Comparison of ENCODE assay signal across 8 mouse cellular contexts in the genomic region with DNA sequence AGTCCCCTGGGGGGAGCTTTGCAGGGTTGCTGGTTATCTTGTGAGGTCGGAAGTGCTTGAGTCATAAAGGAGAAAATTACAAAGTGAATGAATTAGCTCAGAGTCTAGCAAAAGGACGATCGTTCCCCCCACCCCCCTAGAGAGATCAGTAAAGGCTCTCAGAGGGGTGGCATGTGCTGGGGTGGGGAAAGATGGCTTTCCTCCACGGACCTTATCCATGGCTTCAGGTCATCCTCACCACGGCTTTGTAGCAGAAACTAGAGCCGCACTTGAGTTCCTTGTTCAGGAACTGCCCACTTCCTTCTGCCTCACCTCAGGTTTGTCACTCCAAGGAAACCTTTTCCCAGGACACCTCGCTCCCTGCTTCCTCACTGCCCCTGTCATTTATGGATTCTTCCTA. TPM values are rescaled to one million over a fixed set of nuclear protein-coding genes. Genes with fewer than 3 reads are reported as not detected.
A peak's percentile ranks its signal among the peaks of the same experiment; 100 is the strongest.
DNase-seq lines count a peak whose midpoint lies in the region; ATAC-seq lines count a peak whose summit lies in the region.

TSS of gene Spcs2 (minus strand) at position 101 of the 400 bp plus-strand sequence.

- H3K27ac ChIP-seq in forebrain, embryonic 16.5 days (ENCODE audit: low read length) = no peak within 1 kb of the TSS
- no peak within 1 kb of the TSS for H3K27ac ChIP-seq in hindbrain, embryonic 14.5 days
- no peak within 1 kb of the TSS for H3K27ac ChIP-seq in liver, embryonic 16.5 days (ENCODE audit: low read length)

- no peak for DNase-seq in adrenal gland, adult 18-20 months (ENCODE audit: low spot score in 2 of 2)
- DNase-seq in adrenal gland, adult (ENCODE audit: inconsistent age in 2 of 2, low spot score in 1 of 2) = no peak
- DNase-seq in NIH3T3 (ENCODE audit: low read depth) = peak; percentile 14
- no peak for DNase-seq in hindbrain, embryonic 14.5 days (ENCODE audit: low spot score)
- no peak for DNase-seq in embryo, embryonic 9.5 days (ENCODE audit: extremely low spot score)
- DNase-seq in cerebellum, adult 9-10 months = no peak

- WGBS in forebrain, embryonic 16.5 days = 53% methylated on average over 7 of the region's 7 CpGs
- 55% methylated on average over 7 of the region's 7 CpGs for WGBS in hindbrain, embryonic 14.5 days
- 34% methylated on average over 7 of the region's 7 CpGs for WGBS in liver, embryonic 16.5 days (ENCODE audit: insufficient replicate concordance)

- no peak for ATAC-seq in forebrain, embryonic 16.5 days
- no peak for ATAC-seq in hindbrain, embryonic 14.5 days (ENCODE audit: low FRiP score)
- ATAC-seq in liver, embryonic 16.5 days (ENCODE audit: low read depth) = no peak

- no peaks in the 10 kb centered on the region for H3K36me3 ChIP-seq in forebrain, embryonic 16.5 days (ENCODE audit: control insufficient read depth, insufficient read depth)
- H3K36me3 ChIP-seq in hindbrain, embryonic 14.5 days (replicated peaks; ENCODE audit: control insufficient read depth, insufficient read depth) = no peaks in the 10 kb centered on the region
- H3K36me3 ChIP-seq in liver, embryonic 16.5 days (ENCODE audit: control insufficient read depth, insufficient read depth) = no peaks in the 10 kb centered on the region

- 0 out of 2 replicates have a peak, but pooled peaks cover 2% of the 10 kb centered on the region for H3K4me1 ChIP-seq in forebrain, embryonic 16.5 days (replicated peaks; ENCODE audit: control insufficient read depth, insufficient read depth, low read length)
- H3K4me1 ChIP-seq in hindbrain, embryonic 14.5 days (replicated peaks; ENCODE audit: control insufficient read depth, insufficient read depth, low read length) = no peaks in the 10 kb centered on the region; the same call in 1 of the 2 replicates
- H3K4me1 ChIP-seq in liver, embryonic 16.5 days (ENCODE audit: control insufficient read depth, low read depth, low read length) = peaks cover 4% of the 10 kb centered on the region

- no peak within 1 kb of the TSS for H3K4me3 ChIP-seq in forebrain, embryonic 16.5 days (replicated peaks; ENCODE audit: low read length)
- H3K4me3 ChIP-seq in hindbrain, embryonic 14.5 days (replicated peaks; ENCODE audit: low read length) = no peak within 1 kb of the TSS
- H3K4me3 ChIP-seq in liver, embryonic 16.5 days (ENCODE audit: low read depth, low read length) = no peak within 1 kb of the TSS

- H3K9me3 ChIP-seq in forebrain, embryonic 16.5 days (ENCODE audit: control insufficient read depth, low read length) = no peaks in the 10 kb centered on the region
- no peaks in the 10 kb centered on the region for H3K9me3 ChIP-seq in hindbrain, embryonic 14.5 days (ENCODE audit: control insufficient read depth, low read length)
- no peaks in the 10 kb centered on the region for H3K9me3 ChIP-seq in liver, embryonic 16.5 days (replicated peaks; ENCODE audit: control insufficient read depth, low read length)

- no peaks in the 10 kb centered on the region for H3K27me3 ChIP-seq in forebrain, embryonic 16.5 days (replicated peaks; ENCODE audit: control insufficient read depth, insufficient read depth, low read length)
- H3K27me3 ChIP-seq in hindbrain, embryonic 14.5 days (ENCODE audit: control insufficient read depth, insufficient read depth, low read length) = no peaks in the 10 kb centered on the region
- no peaks in the 10 kb centered on the region; the same call in 1 of the 2 replicates for H3K27me3 ChIP-seq in liver, embryonic 16.5 days (ENCODE audit: control insufficient read depth, insufficient read depth, low read depth, low read length)

- H3K4me2 ChIP-seq in forebrain, embryonic 16.5 days (ENCODE audit: low read length) = no peak within 1 kb of the TSS
- H3K4me2 ChIP-seq in hindbrain, embryonic 14.5 days (replicated peaks) = no peak within 1 kb of the TSS
- no peak within 1 kb of the TSS for H3K4me2 ChIP-seq in liver, embryonic 16.5 days (ENCODE audit: low read depth, low read length)

- no peak within 1 kb of the TSS for H3K9ac ChIP-seq in forebrain, embryonic 16.5 days (replicated peaks; ENCODE audit: low read depth, low read length)
- H3K9ac ChIP-seq in hindbrain, embryonic 14.5 days = no peak within 1 kb of the TSS
- H3K9ac ChIP-seq in liver, embryonic 16.5 days (ENCODE audit: low read depth, low read length) = no peak within 1 kb of the TSS

RNA-seq across cellular contexts. Expression of gene Spcs2, which starts in this region (rescaled TPM):
- 100 to 1,000 TPM; 150 to 191 TPM for total RNA-seq in adrenal gland, adult 18-20 months (2021)
- polyA plus RNA-seq in forebrain, embryonic 16.5 days (2015; fragmentation: Nextera tagmentation; extraction: Ambion mirVana) = 278 and 304 TPM in 2 replicates
- polyA plus RNA-seq in hindbrain, embryonic 14.5 days (2014; fragmentation: Nextera tagmentation; extraction: Ambion mirVana) = 268 and 276 TPM in 2 replicates
- 189 and 192 TPM in 2 replicates for polyA plus RNA-seq in liver, embryonic 16.5 days (2015; fragmentation: Nextera tagmentation; extraction: Ambion mirVana)
